Mouse (Mus musculus) neutrophil, adult 5-6 weeks (primary cell): ENCODE data around the gene Nhlrc1. TPM values are rescaled to one million over a fixed set of nuclear protein-coding genes. Genes with fewer than 3 reads are reported as not detected.

Experiments
- total RNA-seq: library from RNA; stranded (forward); fragments of 200-1000 nt; gene quantifications from 2 replicates; pipeline ENCODE4 v1.2.3, GENCODE M21; 2017

Gene Nhlrc1
- total RNA-seq, 1 experiment from 2014 or later, result not detected

Other genes with a start within 250 kb of the Nhlrc1 start
- gene Kif13a, start 85.0 kb downstream of the Nhlrc1 start, total RNA-seq, result 6.5 and 11.2 TPM in 2 replicates
- gene Kdm1b, start 28.6 kb upstream of the Nhlrc1 start, total RNA-seq, result 18.2 and 21.2 TPM in 2 replicates
- gene Tpmt, start 29.9 kb upstream of the Nhlrc1 start, total RNA-seq, result 0.70 and 1.5 TPM in 2 replicates
- gene Dek, start 91.4 kb upstream of the Nhlrc1 start, total RNA-seq, result 193 and 222 TPM in 2 replicates
- 3.3 and 3.4 TPM in 2 replicates for gene Rnf144b, start 107.8 kb upstream of the Nhlrc1 start, total RNA-seq